8 mouse cellular contexts compared by ENCODE assay signal in genomic region chr2:118728337-118728736, GRCm38 (mm10). TPM values are rescaled to one million over a fixed set of nuclear protein-coding genes. Genes with fewer than 3 reads are reported as not detected.
A peak's percentile ranks its signal among the peaks of the same experiment; 100 is the strongest.
DNase-seq lines count a peak whose midpoint lies in the region; ATAC-seq lines count a peak whose summit lies in the region.

TSS of gene Plcb2 (minus strand) at chr2:118728438.

- intact Hi-C loops in gastrocnemius, postnatal 36 days (cut with DNase I) = no loop called here

- peak; percentile 45 for ATAC-seq in monocyte, adult 5-6 weeks (replicated peaks; ENCODE audit: insufficient number of reproducible peaks, low FRiP score, low TSS enrichment, poor library complexity, severe bottlenecking)

- peak; percentile 4 for DNase-seq in embryo, embryonic 10 days (ENCODE audit: low spot score)
- no peak for DNase-seq in embryo, embryonic 9.5 days (ENCODE audit: extremely low spot score)
- peak; percentile 32 to 47 for DNase-seq in CD8-positive naive resting alpha-beta T cell, adult 2 months (ENCODE audit: low read depth in 2 of 2, low spot score in 2 of 2)
- DNase-seq in kidney, postnatal 25 days = peak; percentile 38 to 57
- DNase-seq in gastrocnemius, postnatal 36 days = no peak
- no peak for DNase-seq in adrenal gland, adult 18-20 months (ENCODE audit: low spot score in 2 of 2)
- no peak for DNase-seq in right cerebral cortex, postnatal 14 days

RNA-seq across cellular contexts. Expression of gene Plcb2, which starts in this region (rescaled TPM):
- total RNA-seq in monocyte, adult 5-6 weeks (2017) = 32.8 to 44.3 TPM (median 36.3 TPM) in 3 replicates
- under 1 TPM; 0.26 to 0.52 TPM for total RNA-seq in gastrocnemius, postnatal 36 days (2021)
- total RNA-seq in adrenal gland, adult 18-20 months (2021) = 1 to 10 TPM; 2.5 to 2.8 TPM

Comparison
In these comparisons a context has a peak if more than half of its experiments do, and no peak if none do; other contexts are left out.
1. DNase-seq: peak in embryo, embryonic 10 days (single experiment), CD8-positive naive resting alpha-beta T cell, adult 2 months (2 of 2) and kidney, postnatal 25 days (2 of 2); none in embryo, embryonic 9.5 days (single experiment), gastrocnemius, postnatal 36 days (0 of 2), adrenal gland, adult 18-20 months (0 of 2) and right cerebral cortex, postnatal 14 days (single experiment).